Mouse (Mus musculus) stomach, embryonic 14.5 days (tissue): ENCODE data around the gene Pth2. TPM values are rescaled to one million over a fixed set of nuclear protein-coding genes. Genes with fewer than 3 reads are reported as not detected.

Source experiments
- ATAC-seq: fragments of 200-750 bp; cut with Nextera tagmentation; 2 replicates; pipeline ENCODE4 v1.8.0; 2017; ENCODE audit warnings: low read depth, moderate TSS enrichment; ENCODE audit not compliant: insufficient number of reproducible peaks, insufficient read depth, low FRiP score
- H3K27ac ChIP-seq: fragments of 300-500 bp; sonication (generic); 2 replicates; pipeline ENCODE4 v1.5.1; 2014; ENCODE audit warnings: mild to moderate bottlenecking, low read length, moderate library complexity, mixed read lengths
- H3K27me3 ChIP-seq: fragments of 300-500 bp; sonication (generic); 2 replicates; pipeline ENCODE4 v1.6.1; 2014; ENCODE audit warnings: low read length, control low read depth, mixed read lengths; ENCODE audit not compliant: control insufficient read depth, insufficient read depth
- H3K36me3 ChIP-seq: fragments of 300-500 bp; sonication (generic); 2 replicates; pipeline ENCODE4 v1.6.1; 2014; ENCODE audit warnings: mild to moderate bottlenecking, control low read depth, low read length, moderate library complexity, mixed read lengths; ENCODE audit not compliant: control insufficient read depth, insufficient read depth
- H3K4me1 ChIP-seq: fragments of 300-500 bp; sonication (generic); 2 replicates; pipeline ENCODE4 v1.6.1; 2014; ENCODE audit warnings: low read length, control low read depth, mixed read lengths; ENCODE audit not compliant: control insufficient read depth, insufficient read depth
- H3K4me2 ChIP-seq: fragments of 300-500 bp; sonication (generic); replicated peaks from 2 replicates; pipeline ENCODE4 v1.6.1; 2014; ENCODE audit warnings: low read depth, low read length, control low read depth
- H3K4me3 ChIP-seq: fragments of 300-500 bp; sonication (generic); 2 replicates; pipeline ENCODE4 v1.5.1; 2014; ENCODE audit warnings: low read depth, low read length, control low read depth
- H3K9ac ChIP-seq: fragments of 300-500 bp; sonication (generic); replicated peaks from 2 replicates; pipeline ENCODE4 v1.6.1; 2014; ENCODE audit warnings: low read depth, mild to moderate bottlenecking, control low read depth, low read length, moderate library complexity, mixed read lengths
- H3K9me3 ChIP-seq: fragments of 300-500 bp; sonication (generic); 2 replicates; pipeline ENCODE4 v1.6.1; 2016; ENCODE audit warnings: low read depth, low read length, control low read depth; ENCODE audit not compliant: control insufficient read depth
- WGBS: fragments of 180-500 bp; shearing (Covaris S2); extraction: QIAGEN DNeasy Blood & Tissue Kit; methylation state at CpG from one replicate; pipeline ENCODE4 v1.1.7; 2014; 5-methylcytosine and 5-hydroxymethylcytosine counted together
- polyA plus RNA-seq: library from polyadenylated mRNA; unstranded; fragments of >200 nt; fragmentation: Nextera tagmentation; extraction: Ambion mirVana; gene quantifications from 2 replicates; pipeline ENCODE4 v1.2.1, GENCODE M21; 2014

Gene Pth2
- polyA plus RNA-seq, 1 experiment from 2014 or later = not detected

GRCm38 (mm10) chr7:45156206-45156605, 24.6 kb upstream of the Pth2 start:
- Histone ChIP-seq H3K27me3 (no peaks in the 10 kb centered on the region), H3K36me3 (peaks cover 18% of the 10 kb centered on the region), H3K9me3 (no peaks in the 10 kb centered on the region), H3K4me1 (peaks cover 17% of the 10 kb centered on the region; the same call in 1 of the 2 replicates), H3K4me3 (no peak overlapping the region), H3K9ac (no peak overlapping the region), H3K4me2 (no peak overlapping the region), H3K27ac (no peak overlapping the region)
- WGBS = 95% methylated on average over 15 of the region's 15 CpGs
- no peak for ATAC-seq

GRCm38 (mm10) chr7:45157459-45157858, 23.3 kb upstream of the Pth2 start:
- Histone ChIP-seq H3K9ac (no peak overlapping the region), H3K4me3 (no peak overlapping the region), H3K27ac (no peak overlapping the region), H3K36me3 (peaks cover 18% of the 10 kb centered on the region), H3K4me2 (no peak overlapping the region), H3K27me3 (peaks cover under 1% of the 10 kb centered on the region; the same call in 1 of the 2 replicates), H3K9me3 (no peaks in the 10 kb centered on the region), H3K4me1 (peaks cover 7% of the 10 kb centered on the region; the same call in 1 of the 2 replicates)
- 87% methylated on average over 14 of the region's 14 CpGs for WGBS
- ATAC-seq = no peak

GRCm38 (mm10) chr7:45158991-45159390, 21.8 kb upstream of the Pth2 start:
- Histone ChIP-seq H3K4me1 (peaks cover 8% of the 10 kb centered on the region; the same call in 1 of the 2 replicates), H3K9ac (no peak overlapping the region), H3K4me3 (no peak overlapping the region), H3K27ac (no peak overlapping the region), H3K36me3 (peaks cover 18% of the 10 kb centered on the region), H3K27me3 (peaks cover 9% of the 10 kb centered on the region), H3K4me2 (no peak overlapping the region), H3K9me3 (no peaks in the 10 kb centered on the region)
- ATAC-seq = no peak
- 90% methylated on average over 6 of the region's 6 CpGs for WGBS

GRCm38 (mm10) chr7:45160316-45160800, 20.4 kb upstream of the Pth2 start:
- ATAC-seq = no peak
- Histone ChIP-seq H3K4me1 (peaks cover 4% of the 10 kb centered on the region; the same call in 1 of the 2 replicates), H3K27ac (no peak overlapping the region), H3K27me3 (peaks cover 22% of the 10 kb centered on the region), H3K36me3 (peaks cover 18% of the 10 kb centered on the region), H3K9ac (no peak overlapping the region), H3K4me3 (no peak overlapping the region), H3K9me3 (no peaks in the 10 kb centered on the region), H3K4me2 (no peak overlapping the region)
- 88% methylated on average over 6 of the region's 6 CpGs for WGBS

- no peak for ATAC-seq
- Histone ChIP-seq H3K36me3 (peaks cover 18% of the 10 kb centered on the region), H3K4me2 (no peak overlapping the region), H3K4me3 (no peak overlapping the region), H3K4me1 (peaks cover 4% of the 10 kb centered on the region; the same call in 1 of the 2 replicates), H3K9me3 (no peaks in the 10 kb centered on the region), H3K9ac (no peak overlapping the region), H3K27ac (no peak overlapping the region), H3K27me3 (peaks cover 27% of the 10 kb centered on the region)
- WGBS = 84% methylated on average over 3 of the region's 3 CpGs
These were observed 19.9 kb upstream of the Pth2 start for GRCm38 (mm10) chr7:45160866-45161265.

- peaks cover 15% of the 10 kb centered on the region for H3K36me3 ChIP-seq
- H3K27ac ChIP-seq = no peak overlapping the region; the same call in 1 of the 2 replicates
- peaks cover 35% of the 10 kb centered on the region for H3K27me3 ChIP-seq
- no peak overlapping the region for H3K9ac ChIP-seq
- peak overlapping the region; percentile 70 for H3K4me2 ChIP-seq
- peak; percentile 86 for ATAC-seq
- peak overlapping the region; percentile 34 for H3K4me3 ChIP-seq
- no peaks in the 10 kb centered on the region for H3K9me3 ChIP-seq
- WGBS = 3% methylated on average over 35 of the region's 35 CpGs
- H3K4me1 ChIP-seq = peaks cover 4% of the 10 kb centered on the region; the same call in 1 of the 2 replicates
These were observed 19.0 kb upstream of the Pth2 start for GRCm38 (mm10) chr7:45161612-45162473.

GRCm38 (mm10) chr7:45162551-45162950, 18.2 kb upstream of the Pth2 start:
- peak overlapping the region; percentile 70 for H3K4me2 ChIP-seq
- ATAC-seq = no peak; the same call in 1 of the 2 replicates
- H3K27ac ChIP-seq = no peak overlapping the region
- H3K9me3 ChIP-seq = no peaks in the 10 kb centered on the region
- H3K36me3 ChIP-seq = peaks cover 15% of the 10 kb centered on the region
- H3K4me3 ChIP-seq = peak overlapping the region; percentile 34
- peaks cover 4% of the 10 kb centered on the region; the same call in 1 of the 2 replicates for H3K4me1 ChIP-seq
- H3K9ac ChIP-seq = no peak overlapping the region
- WGBS = 30% methylated on average over 6 of the region's 6 CpGs
- H3K27me3 ChIP-seq = peaks cover 42% of the 10 kb centered on the region

GRCm38 (mm10) chr7:45162996-45163615, 17.7 kb upstream of the Pth2 start:
- Histone ChIP-seq H3K27ac (no peak overlapping the region), H3K27me3 (peaks cover 47% of the 10 kb centered on the region), H3K4me1 (peaks cover 4% of the 10 kb centered on the region; the same call in 1 of the 2 replicates), H3K4me3 (no peak overlapping the region), H3K4me2 (no peak overlapping the region), H3K36me3 (peaks cover 10% of the 10 kb centered on the region), H3K9ac (no peak overlapping the region), H3K9me3 (no peaks in the 10 kb centered on the region)
- WGBS = 74% methylated on average over 9 of the region's 9 CpGs
- no peak for ATAC-seq
